Mouse (Mus musculus) gastrocnemius, adult 2 months (tissue): ENCODE measurements around the gene Gm47289. TPM values are rescaled to one million over a fixed set of nuclear protein-coding genes. Genes with fewer than 3 reads are reported as not detected.

Experiments
- DNase-seq: peaks from one replicate; pipeline ENCODE4 v3.0.0; 2022
- H3K27ac ChIP-seq: fragments of 200-600 bp; 2 replicates; pipeline ENCODE4 v1.8.1; 2022; ENCODE audit warnings: mild to moderate bottlenecking
- H3K4me3 ChIP-seq: fragments of 200-600 bp; 2 replicates; pipeline ENCODE4 v1.8.1; 2022; ENCODE audit warnings: mild to moderate bottlenecking, moderate library complexity
- CTCF ChIP-seq: fragments of 200-600 bp; IDR thresholded peaks from 2 replicates; pipeline ENCODE4 v1.8.1; 2022; ENCODE audit warnings: antibody characterized with exemption, mild to moderate bottlenecking, moderate library complexity
- intact Hi-C: fragments of 180-260 bp; cut with DNase I; formaldehyde crosslinking; loops from one replicate; pipeline ENCODE4 v1.15.1; 2025
- total RNA-seq, 2 experiments: library from RNA; stranded (reverse); gene quantifications; 2 replicates each; pipeline ENCODE4 v1.2.3; 2021

The Gm47289 gene
- total RNA-seq, 2 experiments from 2014 or later = not detected

DNA sequence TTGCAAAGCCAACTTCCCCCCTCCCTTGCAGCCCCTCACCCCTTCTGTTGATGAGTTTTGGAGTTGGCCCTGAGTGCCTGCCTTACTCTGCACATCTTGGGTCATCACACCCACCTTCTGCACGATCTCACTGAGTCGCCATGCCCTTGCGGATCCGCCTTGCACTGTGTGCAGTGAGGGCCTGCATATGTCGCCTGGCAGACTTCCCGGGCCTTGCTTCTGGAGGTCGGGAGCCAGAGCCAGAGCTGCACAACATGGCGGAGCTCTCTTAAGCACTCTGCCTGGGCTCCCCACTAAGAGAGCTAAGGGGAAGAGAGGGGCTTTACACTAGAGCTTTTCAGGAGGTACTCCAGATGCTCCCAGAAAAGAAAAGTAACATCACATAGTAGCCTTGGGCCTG lies 14.3 kb upstream of the Gm47289 start:
- intact Hi-C loops = no loop called here
- Histone ChIP-seq H3K27ac (no peak overlapping the region), H3K4me3 (no peak overlapping the region)
- DNase-seq = no peak
- TF ChIP-seq CTCF = no peak

DNA sequence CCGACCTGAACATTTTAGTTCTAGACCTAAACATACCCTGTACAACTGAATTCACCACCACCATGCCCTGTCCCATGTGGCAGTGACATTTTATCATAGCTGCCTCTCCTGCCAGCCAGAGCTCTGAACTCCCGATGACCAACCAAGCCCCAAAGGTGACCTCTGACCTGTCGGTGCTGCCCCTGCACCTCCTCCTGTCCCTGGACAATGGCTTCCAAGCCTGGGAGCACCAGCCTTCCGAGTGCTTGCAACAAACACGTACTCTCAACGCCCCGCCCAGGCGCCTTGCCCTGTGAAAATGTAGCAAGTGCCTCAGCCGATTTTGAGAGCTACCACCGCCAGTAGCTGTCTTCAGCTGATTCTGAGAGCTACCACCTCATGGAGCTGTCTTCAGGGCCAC lies 13.8 kb upstream of the Gm47289 start:
- intact Hi-C loops = no loop called here
- no peak for TF ChIP-seq CTCF
- no peak overlapping the region for H3K4me3 ChIP-seq
- DNase-seq = no peak
- no peak overlapping the region for H3K27ac ChIP-seq

DNA sequence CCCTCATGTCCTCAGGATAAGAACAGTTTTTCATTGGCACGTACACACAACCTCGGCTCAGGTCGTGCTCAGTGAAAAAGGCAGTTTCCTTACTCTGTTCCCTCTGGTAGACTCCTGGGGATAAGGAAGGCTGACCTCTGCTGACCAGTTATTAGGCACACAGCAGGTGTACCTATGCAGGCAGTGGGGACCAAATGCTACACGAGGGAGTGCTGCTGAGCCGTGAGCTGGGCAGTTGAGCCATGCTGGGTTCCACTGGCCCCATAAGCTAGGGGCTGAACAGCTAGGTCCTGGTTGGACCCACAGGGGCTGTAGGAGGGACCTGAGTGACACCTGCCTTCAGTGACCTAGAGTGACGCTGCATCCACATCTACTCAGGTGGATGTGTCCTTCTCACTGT lies 13.3 kb upstream of the Gm47289 start:
- DNase-seq = no peak
- intact Hi-C loops = no loop called here
- TF ChIP-seq CTCF = no peak
- Histone ChIP-seq H3K4me3 (no peak overlapping the region), H3K27ac (no peak overlapping the region)

DNA sequence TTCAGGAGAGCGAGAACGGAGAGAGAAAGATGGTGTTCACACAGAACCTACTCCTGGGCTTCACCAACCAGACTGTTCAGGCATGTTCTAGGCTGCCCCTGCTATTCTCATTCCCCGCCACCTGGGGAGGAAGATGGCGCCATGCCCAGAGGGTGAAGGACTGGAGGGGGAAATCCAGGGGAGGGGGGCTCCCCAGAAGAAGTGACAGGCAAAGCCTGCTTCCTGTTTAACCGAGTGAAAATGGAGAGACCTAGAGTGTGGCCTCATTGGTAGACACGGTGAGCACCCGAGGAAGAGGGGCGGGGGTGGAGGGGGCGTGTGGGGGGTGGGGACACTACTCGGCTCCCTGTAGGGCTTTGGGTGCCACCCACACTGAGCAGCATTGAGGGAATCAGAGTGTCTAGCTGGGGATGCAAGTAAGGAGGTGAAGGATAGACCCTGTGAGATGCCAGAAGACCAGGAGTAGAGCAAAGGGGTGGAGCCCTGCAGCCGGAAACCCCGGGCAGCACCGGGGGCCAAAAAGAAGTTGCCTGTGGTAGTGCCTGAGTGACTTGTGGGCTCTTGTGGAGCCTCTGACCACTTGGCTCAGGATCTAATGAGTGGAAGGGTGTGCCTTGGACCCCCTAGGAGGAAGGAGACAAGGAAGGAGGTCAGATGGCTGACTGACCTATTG lies 12.7 kb upstream of the Gm47289 start:
- no peak for DNase-seq
- TF ChIP-seq CTCF = no peak
- Histone ChIP-seq H3K4me3 (no peak overlapping the region), H3K27ac (no peak overlapping the region)
- intact Hi-C loops = no loop called here

DNA sequence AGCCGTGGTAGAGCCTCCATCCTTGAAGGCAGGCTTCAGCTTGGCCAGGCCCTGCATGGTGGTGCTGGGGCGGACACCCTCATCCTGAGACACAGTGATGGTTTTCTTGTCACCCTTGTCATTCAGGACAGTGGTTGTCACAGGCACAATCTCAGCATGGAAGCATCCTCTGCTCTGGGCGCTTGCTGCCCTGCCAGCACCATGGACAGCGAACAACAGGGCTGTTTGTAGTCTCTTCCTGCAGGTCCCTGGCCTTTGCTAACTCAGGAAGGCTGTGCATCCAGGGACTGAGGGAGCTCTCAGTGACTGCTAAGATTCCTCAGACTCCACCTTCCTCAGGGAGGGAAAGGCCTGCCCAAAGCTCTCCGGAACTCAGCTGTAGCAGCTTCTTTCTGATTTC lies 9.4 kb upstream of the Gm47289 start:
- intact Hi-C loops = no loop called here
- H3K27ac ChIP-seq = no peak overlapping the region
- DNase-seq = peak; percentile 42
- no peak overlapping the region for H3K4me3 ChIP-seq
- TF ChIP-seq CTCF = no peak

DNA sequence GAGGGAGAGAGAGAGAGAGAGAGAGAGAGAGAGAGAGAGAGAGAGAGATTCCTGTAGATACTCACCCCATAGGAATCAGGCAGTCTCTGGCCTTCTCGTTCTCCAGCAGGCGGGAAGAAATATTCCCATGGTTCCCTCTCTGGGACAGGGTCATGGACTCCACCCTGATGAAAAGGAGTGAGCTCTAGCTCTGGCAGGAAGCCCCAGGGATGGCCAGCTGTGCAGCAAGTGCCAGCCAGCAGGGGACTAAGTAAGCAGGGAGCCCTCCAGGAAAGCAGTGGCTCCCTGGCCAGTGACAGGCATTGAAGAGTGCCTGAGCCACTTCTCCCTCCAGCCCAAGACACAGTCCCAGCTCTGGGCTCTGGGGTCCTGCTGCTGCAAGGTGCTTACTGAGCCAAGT lies 7.2 kb upstream of the Gm47289 start:
- Histone ChIP-seq H3K4me3 (no peak overlapping the region), H3K27ac (no peak overlapping the region)
- TF ChIP-seq CTCF = no peak
- intact Hi-C loops = loop anchor here (10.0 kb wide), 1 partner anchor 123 kb away; no protein-coding TSS in a partner anchor
- no peak for DNase-seq

DNA sequence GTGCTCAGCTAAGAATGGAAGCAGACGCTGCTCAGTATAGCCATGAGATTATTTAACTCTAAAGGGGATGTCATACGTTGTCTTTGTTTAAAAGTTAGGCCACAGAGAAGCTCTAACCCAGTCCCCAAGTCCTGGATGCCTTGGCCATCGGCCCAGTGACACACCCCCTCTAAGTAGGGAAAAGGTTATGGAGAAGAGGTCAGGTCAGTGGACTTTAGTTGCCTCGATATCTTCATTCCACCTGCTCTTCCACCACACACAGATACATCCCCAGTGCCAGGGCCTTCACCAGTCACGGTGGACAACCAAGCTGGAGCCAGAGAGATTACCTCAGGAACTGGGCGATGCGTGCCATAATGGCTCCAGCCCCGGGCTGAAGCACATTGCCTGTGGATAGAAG lies 3.5 kb upstream of the Gm47289 start:
- H3K4me3 ChIP-seq = no peak overlapping the region
- no peak overlapping the region for H3K27ac ChIP-seq
- no peak for TF ChIP-seq CTCF
- DNase-seq = no peak
- intact Hi-C loops = loop anchor here (5.0 to 10.0 kb wide), 3 partner anchors 37 to 197 kb away; no protein-coding TSS in a partner anchor

DNA sequence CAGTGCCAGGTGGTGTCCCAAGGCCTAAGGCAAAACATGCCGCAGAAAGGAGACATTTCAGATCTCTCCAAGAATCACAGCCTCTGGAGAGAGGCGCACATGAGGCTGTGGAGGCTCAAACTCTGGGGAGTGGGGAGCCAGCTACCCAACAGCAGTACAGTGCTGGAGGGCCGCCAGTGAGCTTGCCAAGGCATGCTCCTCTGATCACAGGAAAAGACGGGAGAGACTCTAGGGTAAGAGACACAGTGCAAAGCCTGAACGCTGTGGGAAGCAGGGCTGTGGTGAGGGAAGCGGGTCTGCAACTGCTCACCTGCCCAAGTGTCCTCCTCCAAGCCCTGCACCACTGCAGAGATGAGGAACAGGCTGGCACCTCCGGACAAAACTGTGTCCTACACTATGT lies 3.1 kb upstream of the Gm47289 start:
- DNase-seq = peak; percentile 40
- H3K4me3 ChIP-seq = no peak overlapping the region

DNA sequence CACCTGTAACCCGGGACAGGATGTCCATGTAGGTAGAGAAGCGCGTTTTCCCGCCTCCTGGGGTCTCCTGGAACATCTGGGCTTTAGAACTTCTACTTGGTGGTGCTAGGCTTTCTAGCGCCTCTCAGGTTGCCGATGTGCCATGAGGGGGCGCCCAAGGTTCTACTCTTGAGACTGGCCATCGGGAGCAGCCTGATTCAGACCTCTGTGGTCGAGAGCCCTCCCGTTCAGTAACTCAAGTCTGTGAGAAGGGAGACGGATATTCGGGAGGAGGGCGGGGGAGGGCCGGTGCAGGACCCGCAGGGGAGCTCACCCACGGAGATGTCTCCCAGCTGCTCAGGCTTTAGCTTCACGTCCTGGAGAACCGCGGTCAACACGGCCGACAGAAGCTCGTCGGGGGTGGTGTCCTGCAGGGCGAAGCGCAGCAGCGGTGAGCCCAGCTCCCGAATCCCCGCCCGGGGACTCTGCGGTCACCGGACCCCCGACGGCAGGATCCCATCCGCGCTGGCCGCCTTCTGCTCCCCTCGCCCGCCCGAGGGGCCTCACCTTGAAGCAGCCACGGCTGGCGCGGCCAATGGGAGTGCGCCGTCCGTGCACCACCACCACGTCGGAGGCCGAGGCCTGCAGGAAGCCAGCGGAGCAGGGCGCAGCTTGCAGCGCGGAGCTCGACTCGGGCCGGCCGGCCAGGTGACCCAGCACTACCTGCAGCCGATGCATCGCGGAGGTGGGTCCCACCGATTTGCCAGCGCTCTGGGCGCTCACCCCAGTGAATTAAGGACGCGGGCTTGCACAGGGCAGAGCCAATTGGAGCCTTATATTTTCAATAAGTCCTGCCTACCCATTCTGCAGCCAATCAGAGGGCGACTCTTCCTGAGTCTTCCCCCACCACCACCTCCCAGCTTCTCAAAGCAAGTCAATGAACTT lies 2.4 kb upstream of the Gm47289 start, which contains the start of gene Acaa1b:
Gene Acaa1b (minus strand): TSS at position 816 of the 924 bp plus-strand sequence.
- peak within 1 kb of the TSS; percentile 66 for H3K4me3 ChIP-seq
- TF ChIP-seq CTCF = peak; percentile 78
- peak; percentile 86 for DNase-seq
- intact Hi-C loops = loop anchor here (5.0 to 10.0 kb wide), 3 partner anchors 36 to 196 kb away; no protein-coding TSS in a partner anchor
- H3K27ac ChIP-seq = no peak within 1 kb of the TSS

More for the DNA sequence above, 3.1 kb upstream of the Gm47289 start:
- no peak overlapping the region for H3K27ac ChIP-seq
- intact Hi-C loops = loop anchor here (5.0 to 10.0 kb wide), 3 partner anchors 36 to 196 kb away; no protein-coding TSS in a partner anchor
- no peak for TF ChIP-seq CTCF

DNA sequence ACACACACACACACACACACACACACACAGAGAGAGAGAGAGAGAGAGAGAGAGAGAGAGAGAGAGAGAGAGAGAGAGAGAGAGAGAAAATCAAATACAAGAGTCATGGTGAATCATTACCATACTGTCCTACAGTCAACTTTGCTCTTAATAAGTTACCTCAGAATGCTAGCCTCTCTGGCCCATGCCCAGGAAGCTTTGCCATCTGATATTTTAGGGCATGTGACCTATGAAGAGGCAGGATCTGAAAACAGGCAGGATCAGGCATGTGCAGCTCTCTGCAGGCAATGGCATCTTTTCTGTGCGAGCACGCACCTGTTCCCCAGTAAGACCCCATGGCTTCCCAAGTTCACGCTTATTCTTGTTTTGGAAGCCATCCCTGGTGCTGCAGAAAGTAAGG lies 1.7 kb downstream of the Gm47289 start:
- Histone ChIP-seq H3K27ac (no peak overlapping the region), H3K4me3 (no peak overlapping the region)
- no peak for DNase-seq
- intact Hi-C loops = no loop called here
- no peak for TF ChIP-seq CTCF

DNA sequence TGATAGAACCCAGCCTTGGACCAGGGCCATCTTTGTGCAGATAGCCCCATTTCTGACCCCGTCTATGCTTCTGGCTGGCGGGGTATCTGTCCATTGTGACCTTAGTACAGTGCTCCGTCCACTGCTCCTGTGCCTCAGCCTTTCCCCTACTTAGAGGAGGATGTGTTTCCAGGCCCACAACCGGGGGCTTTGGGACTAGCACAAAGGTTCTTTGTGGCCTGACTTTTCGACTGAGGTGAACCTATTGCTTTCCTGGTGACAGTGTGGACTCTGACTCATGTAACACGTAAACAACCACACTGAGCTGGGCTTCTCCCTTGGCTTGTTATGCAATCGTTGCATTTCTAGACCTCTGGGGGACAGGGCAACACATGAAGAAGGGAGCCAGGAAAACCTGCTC lies 5.8 kb downstream of the Gm47289 start:
- H3K27ac ChIP-seq = no peak overlapping the region
- intact Hi-C loops = no loop called here
- no peak overlapping the region for H3K4me3 ChIP-seq
- TF ChIP-seq CTCF = no peak
- no peak for DNase-seq

DNA sequence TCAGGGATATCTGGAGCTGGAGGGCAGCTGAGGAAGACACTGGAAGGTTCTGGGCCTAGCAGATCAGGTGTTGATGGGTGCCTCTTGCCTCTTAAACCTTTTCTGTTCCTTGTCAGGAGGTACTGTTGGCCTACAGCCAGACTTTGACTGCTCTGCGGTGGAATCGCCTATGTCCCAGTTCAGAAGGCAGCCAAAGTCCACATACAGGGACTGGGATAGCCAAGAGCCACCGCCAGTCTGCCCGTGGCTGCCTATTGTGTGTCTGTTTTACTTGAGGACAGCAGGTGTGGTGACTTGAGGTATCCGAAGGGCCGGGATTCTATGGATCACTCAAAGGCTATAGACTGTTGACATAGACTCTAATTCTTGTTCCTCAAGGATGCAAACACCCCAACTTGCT lies 6.6 kb downstream of the Gm47289 start:
- TF ChIP-seq CTCF = no peak
- no peak overlapping the region for H3K4me3 ChIP-seq
- H3K27ac ChIP-seq = no peak overlapping the region
- intact Hi-C loops = no loop called here
- no peak for DNase-seq

DNA sequence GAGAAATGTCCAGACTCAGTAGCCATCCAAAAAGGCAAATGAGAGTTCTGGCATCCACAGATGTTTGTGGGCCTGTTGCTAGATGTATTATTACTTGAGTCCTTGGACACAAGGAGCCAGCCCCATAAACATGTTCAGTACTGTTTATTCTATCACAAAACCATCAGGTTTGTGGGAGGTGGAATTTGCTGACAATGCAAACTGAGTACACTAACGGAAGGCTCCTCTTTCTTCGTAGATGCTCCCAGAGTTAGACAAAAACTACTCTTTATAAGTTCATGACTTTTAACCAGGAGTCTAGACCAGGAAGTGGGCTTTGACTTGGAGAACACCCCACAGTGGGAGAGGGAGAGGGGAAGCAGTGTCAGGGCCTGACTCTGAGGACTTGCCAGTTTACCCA lies 8.6 kb downstream of the Gm47289 start:
- no peak for TF ChIP-seq CTCF
- H3K27ac ChIP-seq = no peak overlapping the region
- intact Hi-C loops = no loop called here
- no peak for DNase-seq
- H3K4me3 ChIP-seq = no peak overlapping the region
